Mouse (Mus musculus): ENCODE results near the gene Cep295.
"Not testable (repeated sequence)": the region's sequence is repeated elsewhere in the genome, so short reads cannot be mapped to it uniquely, and the experiment has no call there.

The Cep295 gene

GRCm38 (mm10) chr9:15306398-15307119, 51.0 kb downstream of the Cep295 start, which contains the start of gene 4931406C07Rik:
TSS of gene 4931406C07Rik (minus strand) at chr9:15306448.
- DNase-seq (ENCODE audit: low spot score) = peak; percentile 13

DNA sequence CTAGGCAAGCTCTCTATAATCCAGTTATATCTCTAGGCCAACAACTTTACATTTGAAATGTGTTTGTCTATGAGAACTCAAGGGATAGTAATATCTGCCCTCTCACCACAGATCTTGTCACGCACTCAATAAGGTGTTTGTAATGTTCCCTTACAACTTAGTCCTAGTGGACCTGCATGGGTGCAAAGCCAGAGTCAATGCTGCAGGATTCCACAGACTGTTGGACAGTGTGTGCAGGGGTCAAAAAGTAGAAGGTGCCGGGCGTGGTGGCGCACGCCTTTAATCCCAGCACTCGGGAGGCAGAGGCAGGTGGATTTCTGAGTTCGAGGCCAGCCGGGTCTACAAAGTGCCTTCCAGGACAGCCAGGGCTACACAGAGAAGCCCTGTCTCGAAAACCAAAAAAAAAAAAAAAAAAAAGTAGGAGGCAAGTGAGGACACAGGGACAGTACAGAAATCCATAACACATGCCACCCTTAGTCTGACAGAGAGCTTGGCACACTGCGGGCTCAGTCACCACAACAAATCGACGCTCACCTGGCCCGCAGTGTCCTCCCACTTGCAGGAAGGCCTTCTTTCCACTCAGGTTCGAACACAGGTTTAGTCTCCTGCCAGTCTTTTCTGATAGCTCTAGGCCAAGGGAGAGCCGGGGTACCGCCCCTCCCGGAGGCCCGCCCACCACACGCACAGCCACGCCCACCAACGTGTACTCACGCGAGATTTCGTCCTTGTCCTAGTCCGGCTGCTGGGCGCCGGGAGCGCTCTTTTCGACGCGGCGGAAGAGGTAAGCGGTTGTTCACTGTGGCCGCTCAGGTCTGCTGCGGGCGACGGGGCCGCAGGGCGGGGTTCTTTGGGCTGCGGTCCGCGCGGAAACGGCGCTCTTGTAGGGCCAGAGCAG, 51.8 kb downstream of the Cep295 start, which contains the start of gene Taf1d:
Gene Taf1d, plus strand, starts transcription at position 712 of the 895 bp plus-strand sequence.
- peak; percentile 95 for DNase-seq (ENCODE audit: low spot score)

- DNase-seq (ENCODE audit: low spot score) = no peak
Measured at GRCm38 (mm10) chr9:15302881-15303280, 54.7 kb downstream of the Cep295 start.

GRCm38 (mm10) chr9:15302006-15302405, 55.6 kb downstream of the Cep295 start:
- DNase-seq (ENCODE audit: low spot score) = not testable (repeated sequence)

GRCm38 (mm10) chr9:15301399-15301798, 56.2 kb downstream of the Cep295 start:
- DNase-seq (ENCODE audit: low spot score) = no peak

GRCm38 (mm10) chr9:15300056-15300455, 57.5 kb downstream of the Cep295 start:
- DNase-seq (ENCODE audit: low spot score) = no peak

DNA sequence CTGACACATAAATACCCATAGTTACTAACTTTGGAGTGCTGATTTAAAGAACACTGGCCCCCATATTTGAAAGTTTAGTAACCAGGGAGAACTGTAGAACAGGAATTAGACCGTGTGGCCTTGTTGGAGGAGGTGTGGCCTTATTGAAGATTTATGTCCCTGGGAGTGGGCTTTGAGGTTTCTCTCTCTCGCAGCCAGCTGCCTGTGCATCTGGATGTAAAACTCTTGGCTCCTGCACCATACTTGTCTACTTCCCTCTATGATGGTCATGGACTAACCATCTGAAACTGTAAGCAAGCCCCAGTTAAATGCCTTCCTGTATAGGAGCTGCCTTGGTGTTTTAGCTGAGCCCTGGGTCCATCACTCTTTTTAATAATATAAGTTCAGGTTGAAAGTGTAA, 59.1 kb downstream of the Cep295 start:
- DNase-seq (ENCODE audit: low spot score) = no peak

GRCm38 (mm10) chr9:15297112-15297511, 60.5 kb downstream of the Cep295 start:
- no peak for DNase-seq (ENCODE audit: low spot score)

DNA sequence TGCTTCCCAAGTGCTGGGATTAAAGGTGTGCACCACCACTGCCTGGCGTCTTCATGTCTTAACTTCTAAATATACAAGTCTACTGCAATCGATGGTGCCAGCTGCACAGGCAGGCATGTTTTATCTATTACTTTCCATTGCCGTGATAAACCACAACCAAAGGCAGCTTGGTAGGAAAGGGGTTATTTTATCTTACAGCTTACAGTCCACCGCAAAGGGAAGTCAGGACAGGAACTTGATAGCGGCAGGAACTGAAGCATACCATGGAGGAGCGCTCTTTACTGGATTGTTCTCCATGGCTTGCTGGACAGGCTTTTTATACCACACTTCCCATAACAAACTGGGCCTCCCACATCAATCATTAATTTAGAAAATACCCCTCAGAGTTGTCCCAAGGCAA, 68.3 kb downstream of the Cep295 start:
- no peak for DNase-seq (ENCODE audit: low spot score)

GRCm38 (mm10) chr9:15288402-15288801, 69.2 kb downstream of the Cep295 start:
- no peak for DNase-seq (ENCODE audit: low spot score)

GRCm38 (mm10) chr9:15287846-15288245, 69.7 kb downstream of the Cep295 start:
- no peak for DNase-seq (ENCODE audit: low spot score)

DNA sequence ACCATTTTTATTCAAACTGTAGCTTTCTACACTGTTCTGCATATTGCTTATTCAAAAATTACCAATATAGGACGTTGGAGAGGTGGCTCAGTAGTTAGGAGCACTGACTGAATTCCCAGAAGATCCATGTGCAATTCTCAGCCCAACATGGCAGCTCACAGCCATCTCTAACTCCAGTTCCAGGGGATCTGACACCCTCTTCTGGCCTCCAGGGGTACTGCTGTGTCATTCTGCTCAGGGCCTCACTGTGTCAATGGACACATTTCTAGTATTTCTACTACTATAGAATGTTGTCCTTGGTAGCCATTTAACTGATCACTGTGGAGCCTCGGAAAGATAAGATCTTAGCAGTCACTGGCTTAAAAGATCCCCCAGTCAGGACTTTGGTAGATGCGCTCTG, 72.1 kb downstream of the Cep295 start:
- DNase-seq (ENCODE audit: low spot score) = no peak

- DNase-seq (ENCODE audit: low spot score) = no peak
Measured at GRCm38 (mm10) chr9:15280491-15280879, 77.1 kb downstream of the Cep295 start.

DNA sequence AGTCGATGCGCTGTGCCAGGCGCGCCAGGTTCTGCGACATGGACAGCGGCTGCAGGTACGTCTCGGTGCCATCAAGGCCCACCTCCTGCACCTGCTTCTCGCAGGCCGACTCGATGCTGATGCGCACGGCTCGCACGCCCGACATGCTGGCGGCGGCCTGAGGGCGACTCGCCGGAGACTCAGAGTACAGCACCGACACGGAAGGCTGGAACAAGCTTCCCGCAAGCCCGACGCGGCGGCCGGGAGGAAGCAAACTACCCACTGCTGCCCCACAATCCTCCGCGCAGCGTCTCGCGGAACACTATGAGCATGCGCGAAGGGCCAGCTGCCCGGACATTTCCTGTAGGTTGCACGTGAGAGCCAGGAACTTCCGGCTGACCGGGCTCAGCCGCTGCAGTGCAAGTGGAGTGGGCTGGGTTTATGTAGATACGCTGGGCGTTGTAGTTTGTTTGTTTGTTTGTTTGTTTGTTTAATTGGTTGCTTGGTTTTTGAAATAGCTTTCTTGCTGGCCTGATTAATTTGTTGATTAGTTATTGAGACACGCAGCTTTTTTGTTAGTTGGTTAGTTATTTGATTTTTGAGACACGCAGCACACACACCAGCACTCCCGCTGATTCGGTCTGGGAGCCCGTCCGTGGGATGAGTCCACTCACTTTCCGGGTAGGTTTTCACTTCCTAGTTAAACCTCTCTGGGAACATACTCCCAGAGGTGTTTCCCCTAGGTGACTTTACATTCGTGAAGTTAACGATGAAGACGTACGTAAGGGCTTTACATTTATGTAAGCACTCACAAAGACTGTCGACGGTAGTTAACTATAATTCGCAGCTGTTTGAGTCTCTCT, 77.7 kb downstream of the Cep295 start, which contains the start of gene Med17:
Gene Med17, minus strand, starts transcription at position 283 of the 842 bp plus-strand sequence.
- peak; percentile 72 for DNase-seq (ENCODE audit: low spot score)

DNA sequence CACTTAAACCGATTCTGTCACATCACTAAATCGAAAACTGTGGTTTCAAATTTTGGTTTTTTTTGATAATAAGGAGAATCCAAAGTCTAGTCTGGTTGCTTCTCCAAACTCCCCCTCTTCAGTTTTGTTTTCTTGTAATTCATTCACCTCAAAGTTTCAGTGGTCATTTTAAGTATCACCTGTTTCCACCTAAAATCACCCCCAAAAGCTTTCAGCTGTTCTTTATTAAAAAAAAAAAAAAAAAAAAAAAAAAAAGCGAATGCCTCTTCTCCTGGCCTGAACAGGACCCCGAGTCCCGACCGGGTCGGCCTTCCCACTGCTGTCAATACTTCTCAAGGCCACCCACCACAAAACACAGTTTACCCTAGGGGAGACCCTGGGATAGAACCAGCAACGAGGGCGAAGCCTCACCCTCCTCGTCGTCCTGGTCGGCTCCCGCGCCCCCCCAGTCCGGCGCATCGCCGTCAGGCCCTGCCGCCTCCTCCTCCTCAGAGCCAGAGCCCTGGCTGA, 78.4 kb downstream of the Cep295 start:
- DNase-seq (ENCODE audit: low spot score) = no peak

GRCm38 (mm10) chr9:15278343-15278742, 79.2 kb downstream of the Cep295 start:
- DNase-seq (ENCODE audit: low spot score) = no peak

- DNase-seq (ENCODE audit: low spot score) = no peak
Measured at GRCm38 (mm10) chr9:15276855-15277254, 80.7 kb downstream of the Cep295 start.

- no peak for DNase-seq (ENCODE audit: low spot score)
Measured at GRCm38 (mm10) chr9:15273981-15274380, 83.6 kb downstream of the Cep295 start.

All from urinary bladder, postnatal 10 days (tissue).